ENCODE assay signal across 8 mouse cellular contexts in genomic region chr4:116053399-116053961, GRCm38 (mm10). TPM values are rescaled to one million over a fixed set of nuclear protein-coding genes. Genes with fewer than 3 reads are reported as not detected.
A peak's percentile ranks its signal among the peaks of the same experiment; 100 is the strongest.
DNase-seq lines count a peak whose midpoint lies in the region; ATAC-seq and TF ChIP-seq lines count a peak whose summit lies in the region.

Gene Nsun4, minus strand, starts transcription at chr4:116053876.

- peaks cover 33% of the 10 kb centered on the region for H3K4me1 ChIP-seq in erythroblast, embryonic 14.5 days (ENCODE audit: control insufficient read depth)
- peaks cover 4% of the 10 kb centered on the region; the same call in 1 of the 2 replicates for H3K4me1 ChIP-seq in heart, embryonic 11.5 days (ENCODE audit: control insufficient read depth, insufficient read depth, low read length)
- H3K4me1 ChIP-seq in kidney, embryonic 16.5 days (ENCODE audit: insufficient read depth, low read length) = peaks cover 11% of the 10 kb centered on the region
- peaks cover 8% of the 10 kb centered on the region for H3K4me1 ChIP-seq in liver, adult 2 months (ENCODE audit: control insufficient read depth, insufficient read depth, low read length)

- peaks cover 5% of the 10 kb centered on the region for H3K79me3 ChIP-seq in C2C12 (ENCODE audit: low read depth)

- peak within 1 kb of the TSS; percentile 73 for H3ac ChIP-seq in C2C12 (ENCODE audit: control insufficient read depth, insufficient read length, low read depth)
- H3ac ChIP-seq in myocyte (ENCODE audit: control insufficient read depth, insufficient read length) = peak within 1 kb of the TSS; percentile 83

- H3K27ac ChIP-seq in heart, embryonic 11.5 days (ENCODE audit: low read depth, low read length) = peak within 1 kb of the TSS; percentile 95
- peak within 1 kb of the TSS; percentile 96 for H3K27ac ChIP-seq in kidney, embryonic 16.5 days (ENCODE audit: low read length)
- peak within 1 kb of the TSS; percentile 94 for H3K27ac ChIP-seq in liver, adult 2 months (replicated peaks; ENCODE audit: insufficient read depth, low read depth, low read length)

- H3K9me3 ChIP-seq in erythroblast, embryonic 14.5 days (ENCODE audit: control insufficient read depth, low read length) = no peaks in the 10 kb centered on the region
- H3K9me3 ChIP-seq in heart, embryonic 11.5 days (replicated peaks; ENCODE audit: control insufficient read depth, low read length) = no peaks in the 10 kb centered on the region
- no peaks in the 10 kb centered on the region for H3K9me3 ChIP-seq in kidney, embryonic 16.5 days (ENCODE audit: low read length)

- TF ChIP-seq POLR2A in brain, embryonic 14.5 days (IDR thresholded peaks at IDR 0.05; ENCODE audit: borderline replicate concordance, extremely low read depth, insufficient read depth, insufficient read length, poor library complexity, severe bottlenecking) = peak; percentile 26; the same call in 1 of the 2 replicates
- peak; percentile 71 for TF ChIP-seq POLR2A in liver, adult 2 months (IDR thresholded peaks at IDR 0.05; ENCODE audit: extremely low read depth, insufficient read depth, low read length)
- peak; percentile 81 for TF ChIP-seq POLR2A in myocyte (IDR thresholded peaks at IDR 0.05; ENCODE audit: insufficient read length, low read depth)

- H3K9ac ChIP-seq in heart, embryonic 11.5 days (ENCODE audit: low read depth, low read length) = peak within 1 kb of the TSS; percentile 78
- peak within 1 kb of the TSS; percentile 73 for H3K9ac ChIP-seq in kidney, embryonic 16.5 days (replicated peaks; ENCODE audit: low read length)
- H3K9ac ChIP-seq in liver, adult 2 months (ENCODE audit: low read depth, low read length) = peak within 1 kb of the TSS; percentile 85

- peak; percentile 97 for DNase-seq in brain, embryonic 14.5 days (ENCODE audit: low read depth)
- peak; percentile 92 for DNase-seq in liver, adult 2 months (ENCODE audit: extremely low read depth, low read depth, low spot score)
- DNase-seq in splenic B cell, adult 2 months (ENCODE audit: low read depth, low spot score) = peak; percentile 95

- peak within 1 kb of the TSS; percentile 63 for H3K4me3 ChIP-seq in C2C12 (ENCODE audit: insufficient read depth, poor library complexity, severe bottlenecking)
- peak within 1 kb of the TSS; percentile 86 for H3K4me3 ChIP-seq in erythroblast, embryonic 14.5 days (replicated peaks)
- H3K4me3 ChIP-seq in heart, embryonic 11.5 days (ENCODE audit: low read depth, low read length) = peak within 1 kb of the TSS; percentile 64
- peak within 1 kb of the TSS; percentile 75 for H3K4me3 ChIP-seq in kidney, embryonic 16.5 days (ENCODE audit: low read length)
- H3K4me3 ChIP-seq in liver, adult 2 months (ENCODE audit: insufficient read depth, low read depth, low read length) = peak within 1 kb of the TSS; percentile 63
- peak within 1 kb of the TSS; percentile 62 for H3K4me3 ChIP-seq in myocyte

- TF ChIP-seq CTCF in C2C12 (IDR thresholded peaks at IDR 0.05; ENCODE audit: control insufficient read depth, insufficient read depth, insufficient read length) = no peak
- no peak for TF ChIP-seq CTCF in brain, embryonic 14.5 days (IDR thresholded peaks at IDR 0.05; ENCODE audit: borderline replicate concordance, extremely low read depth, insufficient read depth, insufficient read length)
- no peak for TF ChIP-seq CTCF in liver, adult 2 months (IDR thresholded peaks at IDR 0.05; ENCODE audit: low read depth, low read length)

- peaks cover 18% of the 10 kb centered on the region for H3K79me2 ChIP-seq in C2C12 (ENCODE audit: control insufficient read depth, insufficient read depth)
- H3K79me2 ChIP-seq in liver, adult 2 months (ENCODE audit: control insufficient read depth, insufficient read depth, low read length) = no peaks in the 10 kb centered on the region
- peaks cover 18% of the 10 kb centered on the region for H3K79me2 ChIP-seq in myocyte (ENCODE audit: control insufficient read depth, insufficient read depth)

- H3K36me3 ChIP-seq in C2C12 (ENCODE audit: control insufficient read depth, insufficient read depth) = no peaks in the 10 kb centered on the region
- H3K36me3 ChIP-seq in erythroblast, embryonic 14.5 days (ENCODE audit: control insufficient read depth) = no peaks in the 10 kb centered on the region
- no peaks in the 10 kb centered on the region for H3K36me3 ChIP-seq in heart, embryonic 11.5 days (ENCODE audit: control insufficient read depth, insufficient read depth, low read length)
- no peaks in the 10 kb centered on the region for H3K36me3 ChIP-seq in kidney, embryonic 16.5 days (ENCODE audit: insufficient read depth, low read length)
- no peaks in the 10 kb centered on the region for H3K36me3 ChIP-seq in liver, adult 2 months (ENCODE audit: control insufficient read depth, insufficient read depth, low read length)
- H3K36me3 ChIP-seq in myocyte (ENCODE audit: control insufficient read depth, insufficient read depth) = peaks cover 6% of the 10 kb centered on the region
- no peaks in the 10 kb centered on the region for H3K36me3 ChIP-seq in splenic B cell, adult 2 months (ENCODE audit: control insufficient read depth, insufficient read depth, low read length, poor library complexity, severe bottlenecking)

- peak; percentile 92 for ATAC-seq in heart, embryonic 11.5 days (replicated peaks; ENCODE audit: insufficient number of reproducible peaks, low FRiP score, low TSS enrichment)
- peak; percentile 96 for ATAC-seq in kidney, embryonic 16.5 days (ENCODE audit: low FRiP score, low TSS enrichment)

- under 1% methylated on average over 35 of the region's 35 CpGs for WGBS in heart, embryonic 11.5 days (ENCODE audit: insufficient replicate concordance)
- under 1% methylated on average over 35 of the region's 35 CpGs for WGBS in kidney, embryonic 16.5 days
- WGBS in liver, adult 2 months = under 1% methylated on average over 35 of the region's 35 CpGs

- no peaks in the 10 kb centered on the region for H3K27me3 ChIP-seq in C2C12 (ENCODE audit: control insufficient read depth, insufficient read depth, insufficient read length)
- no peaks in the 10 kb centered on the region for H3K27me3 ChIP-seq in erythroblast, embryonic 14.5 days (ENCODE audit: control insufficient read depth)
- no peaks in the 10 kb centered on the region for H3K27me3 ChIP-seq in heart, embryonic 11.5 days (ENCODE audit: control insufficient read depth, insufficient read depth, low read length)
- H3K27me3 ChIP-seq in kidney, embryonic 16.5 days (ENCODE audit: insufficient read depth, low read length) = no peaks in the 10 kb centered on the region
- H3K27me3 ChIP-seq in liver, adult 2 months (ENCODE audit: control insufficient read depth, insufficient read depth, low read length) = no peaks in the 10 kb centered on the region
- no peaks in the 10 kb centered on the region for H3K27me3 ChIP-seq in myocyte (ENCODE audit: control insufficient read depth, insufficient read depth, insufficient read length)
- H3K27me3 ChIP-seq in splenic B cell, adult 2 months (ENCODE audit: control insufficient read depth, insufficient read depth, low read length, poor library complexity, severe bottlenecking) = no peaks in the 10 kb centered on the region

- peak within 1 kb of the TSS; percentile 96 for H3K4me2 ChIP-seq in heart, embryonic 11.5 days
- H3K4me2 ChIP-seq in kidney, embryonic 16.5 days (replicated peaks; ENCODE audit: low read depth, low read length) = peak within 1 kb of the TSS; percentile 96
- H3K4me2 ChIP-seq in myocyte (ENCODE audit: low read depth) = peak within 1 kb of the TSS; percentile 99

TF ChIP-seq in C2C12, 6 proteins besides CTCF, POLR2A, EP300 and RAD21:
- TF ChIP-seq CEBPB (IDR thresholded peaks at IDR 0.05; ENCODE audit: low read depth) (peak; percentile 96), MYOD1 (IDR thresholded peaks at IDR 0.05; ENCODE audit: control insufficient read depth, insufficient read length, low read depth) (no peak), FOSL1 (IDR thresholded peaks at IDR 0.05; ENCODE audit: insufficient read depth, low read length, poor library complexity, severe bottlenecking) (no peak), USF1 (IDR thresholded peaks at IDR 0.05; ENCODE audit: low read depth) (no peak), MAX (IDR thresholded peaks at IDR 0.05) (peak; percentile 44)

TF ChIP-seq in myocyte, 11 proteins besides CTCF, POLR2A, EP300 and RAD21:
- no peak for TF ChIP-seq USF1 (IDR thresholded peaks at IDR 0.05; ENCODE audit: low read depth)
- TF ChIP-seq MYOD1 (IDR thresholded peaks at IDR 0.05; ENCODE audit: control insufficient read depth in 1 of 3, insufficient read length in 2 of 3, low read depth in 2 of 3) = peak in 2 of 3 experiments; percentile 1 to 53
- TF ChIP-seq SRF (IDR thresholded peaks at IDR 0.05; ENCODE audit: control insufficient read depth, insufficient read length, low read depth) = peak; percentile 66
- peak in 1 of 3 experiments; percentile 62 for TF ChIP-seq MYOG (IDR thresholded peaks at IDR 0.05; ENCODE audit: control insufficient read depth in 1 of 3, insufficient read depth in 1 of 3, insufficient read length in 2 of 3, low read depth in 2 of 3)
- no peak for TF ChIP-seq MAX (IDR thresholded peaks at IDR 0.05; ENCODE audit: low read depth)
- TF ChIP-seq REST (IDR thresholded peaks at IDR 0.05; ENCODE audit: insufficient read depth, insufficient read length) = no peak
- no peak for TF ChIP-seq E2F4 (IDR thresholded peaks at IDR 0.05; ENCODE audit: insufficient read depth)
- peak; percentile 96 for TF ChIP-seq CEBPB (IDR thresholded peaks at IDR 0.05; ENCODE audit: insufficient read depth, poor library complexity, severe bottlenecking)
- no peak for TF ChIP-seq TCF3 (IDR thresholded peaks at IDR 0.05; ENCODE audit: insufficient read length, low read depth)
- TF ChIP-seq POLR2AphosphoS2 (IDR thresholded peaks at IDR 0.05; ENCODE audit: insufficient read length, low read depth) = peak; percentile 95
- no peak for TF ChIP-seq TCF12 (IDR thresholded peaks at IDR 0.05; ENCODE audit: insufficient read depth, poor library complexity, severe bottlenecking)
TF ChIP-seq in myocyte: peak in this region for 5.

RNA-seq across cellular contexts. Expression of gene Nsun4, which starts in this region (rescaled TPM):
- polyA plus RNA-seq in C2C12 (2012; fragmentation: generic; extraction: Trizol) (12.0 TPM), myocyte (2012; fragmentation: generic; extraction: Trizol) (23.7 TPM)
- 8.1 and 8.2 TPM in 2 replicates for polyA plus RNA-seq in brain, embryonic 14.5 days (2012; rRNA removed)
- polyA plus RNA-seq in erythroblast, embryonic 14.5 days (2012) = 0.01 and 0.06 TPM in 2 replicates
- 25.9 and 27.8 TPM in 2 replicates for polyA plus RNA-seq in heart, embryonic 11.5 days (2014; fragmentation: Nextera tagmentation; extraction: Ambion mirVana)
- 21.2 and 22.8 TPM in 2 replicates for polyA plus RNA-seq in kidney, embryonic 16.5 days (2015; fragmentation: Nextera tagmentation; extraction: Ambion mirVana)
- total RNA-seq in liver, adult 2 months (2014; rRNA removed) = 14.5 and 15.0 TPM in 2 replicates
- 8.9 and 11.8 TPM in 2 replicates for polyA plus RNA-seq in liver, adult 2 months (2012; rRNA removed)

Comparison
In these comparisons a context has a peak if more than half of its experiments do, and no peak if none do; other contexts are left out.
1. Peak in every context shown above with its lines: DNase-seq, ATAC-seq, H3K4me3 ChIP-seq and H3K27ac ChIP-seq.
2. POLR2A ChIP-seq: peak in every context shown above with its lines; median percentile 81 in myocyte; 71 in liver, adult 2 months; 26 in brain, embryonic 14.5 days.